Mouse (Mus musculus): ENCODE measurements around the gene Vcl. TPM values are rescaled to one million over a fixed set of nuclear protein-coding genes. Genes with fewer than 3 reads are reported as not detected.
A peak's percentile ranks its signal among the peaks of the same experiment; 100 is the strongest.

Vcl gene
- total RNA-seq, 2 experiments from 2014 or later: 24.0 to 24.7 TPM

DNA sequence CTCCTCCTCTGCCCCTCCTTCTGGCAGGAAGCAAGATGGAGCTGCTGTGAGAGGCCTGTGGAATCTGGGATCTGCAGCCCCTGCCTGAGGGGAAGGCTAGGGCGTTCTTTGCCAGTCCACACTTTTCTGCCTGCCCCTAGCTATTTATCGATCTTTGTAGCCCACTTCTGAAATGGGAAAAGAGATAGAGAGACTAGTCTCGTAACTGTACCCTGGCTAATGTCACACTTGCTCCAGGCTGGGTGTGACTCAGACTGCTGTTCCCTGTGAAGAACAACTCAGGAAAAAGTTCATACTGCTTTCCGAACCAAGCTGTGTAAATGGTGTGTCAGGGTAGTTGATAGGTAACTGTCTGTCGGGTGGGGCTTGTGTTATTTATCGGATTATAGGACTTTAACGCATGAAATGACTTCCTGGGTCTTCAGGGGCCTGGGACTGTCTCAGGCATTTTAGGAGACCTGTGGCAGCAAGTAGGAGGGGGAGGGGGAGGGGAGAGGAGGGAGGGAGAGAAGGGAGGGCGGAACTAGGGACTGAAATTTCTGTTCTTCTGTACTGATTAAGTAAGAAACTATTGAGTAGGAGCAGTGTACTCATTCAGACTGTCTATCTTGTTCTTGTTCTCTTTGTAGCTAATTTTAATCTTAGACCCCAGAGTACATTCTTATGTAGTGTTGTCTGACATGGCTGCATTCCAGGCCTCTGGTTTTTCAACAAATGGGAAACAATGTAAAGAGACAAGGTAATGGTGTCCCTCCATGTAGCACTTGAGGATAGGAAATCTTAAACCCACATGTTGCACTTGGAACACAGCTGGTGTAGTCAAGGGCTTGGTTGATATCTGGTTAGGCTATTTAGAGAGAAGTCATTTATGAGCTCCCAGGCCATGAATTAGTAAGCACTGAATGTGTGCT is 1.5 kb downstream of the Vcl start:
- intact Hi-C loops (cut with DNase I): no loop called here
- peak in 1 of 2 experiments; percentile 8 for DNase-seq (ENCODE audit: low spot score in 2 of 2)

DNA sequence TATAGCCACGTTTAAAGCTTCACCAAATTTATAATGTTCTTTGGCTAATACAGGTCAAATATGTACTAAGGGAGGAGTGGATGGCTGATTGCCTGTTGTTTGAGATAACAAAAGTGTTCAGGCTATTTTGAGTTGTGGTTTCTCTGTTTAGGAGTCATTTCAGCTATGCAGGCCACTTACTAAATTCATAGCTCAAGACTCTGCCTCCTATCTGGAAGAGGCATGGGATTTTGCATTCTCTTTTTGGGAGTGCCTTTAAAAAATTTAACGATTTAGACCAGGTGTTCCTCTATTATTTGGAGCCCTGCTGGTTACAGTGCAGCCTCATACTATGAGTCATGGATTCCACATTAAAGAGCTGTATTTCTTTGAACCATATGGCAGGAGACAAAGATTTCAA is 9.2 kb downstream of the Vcl start:
- intact Hi-C loops (cut with DNase I): no loop called here
- DNase-seq (ENCODE audit: low spot score in 2 of 2): peak in 1 of 2 experiments; percentile 26

DNA sequence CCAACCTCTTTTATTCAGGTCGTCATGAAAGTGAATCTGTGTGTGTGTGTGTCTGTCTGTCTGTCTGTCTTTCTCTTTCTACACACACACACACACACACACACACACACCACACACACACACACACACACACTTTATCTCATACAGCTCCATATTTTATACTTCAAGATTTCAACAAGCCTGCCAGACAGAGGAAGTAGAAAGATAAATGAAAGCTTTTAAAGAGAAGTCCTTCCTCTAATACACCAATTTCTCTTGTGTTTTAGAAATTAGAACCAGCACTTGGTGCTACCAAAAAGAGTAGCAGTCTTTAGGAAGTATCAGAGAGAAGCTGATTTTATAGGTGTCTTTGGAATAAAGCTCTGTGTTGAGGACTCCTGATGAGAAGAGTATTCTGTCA is 9.7 kb downstream of the Vcl start:
- intact Hi-C loops (cut with DNase I): no loop called here
- DNase-seq (ENCODE audit: low spot score in 2 of 2): no peak

DNA sequence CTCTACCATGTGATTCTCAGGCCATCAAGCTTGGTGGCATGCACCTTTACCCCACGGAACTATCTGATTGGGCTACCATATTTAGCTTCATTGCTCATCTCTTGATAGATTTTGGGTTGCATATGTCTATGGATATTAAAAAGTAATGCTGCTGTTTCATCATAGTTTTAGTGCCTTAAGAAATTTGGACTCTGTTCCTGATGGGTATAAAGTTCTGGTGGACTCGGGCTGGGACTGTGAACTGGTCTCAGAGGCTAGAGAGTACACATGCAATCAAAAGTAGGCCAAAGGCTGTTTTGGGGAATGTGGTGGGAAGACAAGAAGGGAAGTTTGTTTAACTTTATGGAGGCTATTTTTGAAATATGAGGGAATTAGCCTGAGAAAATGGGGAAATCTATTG is 16.1 kb downstream of the Vcl start:
- DNase-seq (ENCODE audit: low spot score in 2 of 2): no peak
- intact Hi-C loops (cut with DNase I): no loop called here

DNA sequence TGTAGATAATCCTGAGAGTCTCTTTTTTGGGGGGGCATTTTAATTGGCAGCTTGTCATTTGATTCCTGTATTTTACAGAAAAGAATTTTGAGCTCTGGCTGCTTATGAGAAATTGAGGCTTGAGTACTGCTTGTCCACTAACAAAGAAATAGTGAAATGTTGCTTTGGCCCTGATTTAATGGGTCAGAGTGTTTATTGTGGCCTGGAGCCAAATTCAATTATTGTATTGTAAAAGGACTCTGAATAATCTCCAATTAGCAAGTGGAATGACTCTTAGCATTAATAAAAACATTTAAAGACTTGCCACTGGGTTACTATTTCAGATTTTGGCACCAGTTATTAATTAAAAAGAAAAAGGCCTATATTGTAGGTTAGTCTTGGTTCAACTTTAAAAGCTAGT is 26.8 kb downstream of the Vcl start:
- intact Hi-C loops (cut with DNase I): no loop called here

DNA sequence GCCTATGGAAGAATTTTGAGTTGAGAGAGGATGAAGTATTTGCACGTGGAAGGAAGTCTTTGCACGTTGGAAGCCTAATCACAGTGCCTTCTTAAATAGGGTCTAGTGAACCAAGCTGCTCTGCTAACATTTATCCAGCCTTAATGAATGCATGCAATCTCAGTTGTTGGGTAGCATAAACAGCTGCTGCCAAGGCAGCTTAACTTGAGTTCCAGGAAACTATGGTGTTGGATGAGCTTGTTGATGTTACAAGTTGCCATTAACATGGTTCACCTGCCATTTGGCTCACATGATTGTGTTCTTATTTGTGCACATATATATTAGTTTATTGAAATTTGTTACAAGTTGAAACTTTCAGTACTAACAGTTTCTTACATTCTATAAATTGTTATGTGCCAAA is 29.8 kb downstream of the Vcl start:
- no peak for DNase-seq (ENCODE audit: low spot score in 2 of 2)
- intact Hi-C loops (cut with DNase I): no loop called here

More for the DNA sequence above, 26.8 kb downstream of the Vcl start:
- peak in 1 of 2 experiments; percentile 5 for DNase-seq (ENCODE audit: low spot score in 2 of 2)

DNA sequence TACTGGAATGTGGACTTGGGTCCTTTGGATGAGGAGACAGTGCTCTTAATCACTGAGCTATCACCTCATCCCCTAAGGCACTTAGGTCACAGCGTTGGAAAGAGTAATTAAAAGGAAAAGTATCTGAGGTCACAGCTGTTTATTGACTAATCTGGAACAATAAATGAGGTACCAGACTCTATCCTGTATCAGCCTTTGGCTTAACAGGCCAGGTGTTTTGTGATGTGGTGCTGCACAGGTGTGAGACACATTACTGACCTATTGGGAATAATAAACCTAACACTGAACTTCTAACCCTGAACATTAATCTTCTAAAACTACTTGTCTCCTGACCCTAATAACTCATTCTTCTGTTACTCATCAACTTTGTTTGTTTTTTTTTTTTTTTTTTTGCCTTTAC is 33.3 kb downstream of the Vcl start:
- intact Hi-C loops (cut with DNase I): no loop called here
- DNase-seq (ENCODE audit: low spot score in 2 of 2): no peak

DNA sequence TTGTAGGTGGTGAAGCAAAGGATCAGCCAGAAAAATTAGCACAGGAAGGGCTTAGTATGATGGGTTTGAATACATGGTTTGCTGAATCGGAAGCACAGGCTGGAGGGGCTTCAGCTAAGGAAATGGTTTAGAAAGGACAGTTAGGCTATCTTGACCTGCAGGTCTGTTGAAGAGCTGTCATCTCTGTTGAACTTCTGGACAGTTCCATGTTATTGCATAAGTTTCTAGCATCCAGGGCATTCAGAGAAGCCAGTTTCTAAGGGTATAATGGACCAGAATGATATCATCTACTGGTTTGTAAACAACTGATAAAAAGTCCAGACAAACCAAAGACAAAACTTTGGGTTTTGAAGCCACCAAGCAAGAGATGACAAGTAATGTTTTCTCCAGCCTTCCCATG is 33.7 kb downstream of the Vcl start:
- intact Hi-C loops (cut with DNase I): no loop called here
- DNase-seq (ENCODE audit: low spot score in 2 of 2): no peak

DNA sequence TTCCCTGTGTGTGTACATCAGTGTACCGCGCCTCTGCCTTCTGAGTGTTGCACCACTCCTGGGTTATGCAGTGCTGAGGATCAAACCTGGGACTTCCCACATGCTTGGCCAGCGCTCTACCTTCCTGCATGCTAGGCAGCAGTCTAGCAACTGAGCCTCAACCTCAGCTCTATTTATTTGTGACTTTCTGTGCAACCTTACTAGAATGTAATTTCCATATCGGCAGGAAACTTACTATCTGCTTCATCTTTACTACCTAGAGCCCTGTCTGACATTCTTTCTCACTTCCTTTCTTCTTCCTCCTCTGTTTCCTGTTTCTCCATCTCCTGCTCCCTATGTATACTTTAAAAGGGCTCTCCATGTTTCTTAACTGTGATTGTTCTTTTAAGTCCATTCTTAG is 34.7 kb downstream of the Vcl start:
- DNase-seq (ENCODE audit: low spot score in 2 of 2): no peak
- intact Hi-C loops (cut with DNase I): no loop called here

DNA sequence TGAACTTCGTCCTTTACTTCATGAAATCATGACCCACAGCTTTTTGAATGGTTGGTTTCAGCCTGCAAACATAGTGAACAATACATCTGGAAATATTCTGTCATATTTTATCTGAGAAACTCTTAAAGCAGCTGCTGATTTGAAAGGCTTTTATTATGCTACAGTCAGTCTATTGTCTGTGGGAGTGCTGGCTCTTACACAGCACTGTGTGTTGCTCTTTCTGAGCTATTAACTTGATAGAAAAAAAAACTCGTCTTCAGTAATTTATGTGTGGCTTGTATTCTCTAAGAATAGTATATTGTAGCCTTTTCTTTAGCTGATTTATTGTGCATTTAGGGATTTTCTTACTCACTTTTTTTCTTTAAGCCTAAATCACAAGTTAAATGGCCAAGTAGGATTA is 35.1 kb downstream of the Vcl start:
- intact Hi-C loops (cut with DNase I): no loop called here
- DNase-seq (ENCODE audit: low spot score in 2 of 2): no peak

DNA sequence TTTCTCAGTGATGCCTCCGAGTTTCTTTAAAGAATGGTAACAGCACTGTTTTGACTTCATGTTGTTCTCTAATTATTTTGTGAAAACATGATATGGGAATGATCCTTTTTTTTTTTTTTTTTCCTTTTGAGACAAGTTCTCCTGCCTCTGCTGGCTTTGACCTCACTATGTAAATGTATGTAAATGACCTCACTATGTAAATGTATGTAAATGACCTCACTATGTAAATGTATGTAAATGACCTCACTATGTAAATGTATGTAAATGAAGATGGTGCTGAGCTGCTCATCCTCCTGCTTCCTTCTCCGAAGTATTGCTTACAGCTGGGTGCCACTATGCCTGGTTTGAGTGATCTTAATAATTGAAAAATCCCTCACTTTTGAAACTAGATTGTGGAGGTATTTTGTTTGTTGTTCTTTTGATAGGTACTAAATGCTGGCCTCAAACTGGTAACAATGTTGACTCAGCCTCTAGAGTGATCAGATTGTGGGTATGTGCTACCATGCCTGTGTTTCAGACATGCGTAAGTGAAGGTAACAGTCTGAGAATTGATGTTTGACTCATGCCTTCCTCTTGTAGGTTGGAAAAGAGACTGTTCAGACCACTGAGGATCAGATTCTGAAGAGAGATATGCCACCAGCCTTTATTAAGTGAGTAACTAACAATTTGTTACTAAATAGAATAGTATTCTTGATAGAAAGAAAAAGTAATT is 37.9 kb downstream of the Vcl start:
- intact Hi-C loops (cut with DNase I): no loop called here
- peak in 1 of 2 experiments; percentile 13 for DNase-seq (ENCODE audit: low spot score in 2 of 2)

DNA sequence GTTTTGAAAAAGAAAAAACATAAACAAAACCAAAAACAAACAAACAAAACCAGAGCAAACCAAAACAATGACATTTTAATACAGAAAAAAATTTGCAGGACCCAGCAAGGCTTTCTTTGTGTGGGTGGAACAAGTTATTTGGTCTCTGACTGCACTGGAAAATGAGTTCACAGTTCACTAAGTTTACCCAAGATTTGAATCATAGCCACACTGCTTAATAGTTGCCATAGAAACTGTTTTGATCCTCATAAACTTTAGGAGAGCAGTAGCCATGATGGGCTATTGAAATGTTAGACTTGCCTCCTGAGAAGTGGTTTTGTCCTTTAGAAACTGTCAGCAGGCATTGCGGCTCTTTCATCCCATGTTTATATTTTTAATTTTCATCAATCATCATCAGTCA is 39.9 kb downstream of the Vcl start:
- DNase-seq (ENCODE audit: low spot score in 2 of 2): no peak
- intact Hi-C loops (cut with DNase I): no loop called here

DNA sequence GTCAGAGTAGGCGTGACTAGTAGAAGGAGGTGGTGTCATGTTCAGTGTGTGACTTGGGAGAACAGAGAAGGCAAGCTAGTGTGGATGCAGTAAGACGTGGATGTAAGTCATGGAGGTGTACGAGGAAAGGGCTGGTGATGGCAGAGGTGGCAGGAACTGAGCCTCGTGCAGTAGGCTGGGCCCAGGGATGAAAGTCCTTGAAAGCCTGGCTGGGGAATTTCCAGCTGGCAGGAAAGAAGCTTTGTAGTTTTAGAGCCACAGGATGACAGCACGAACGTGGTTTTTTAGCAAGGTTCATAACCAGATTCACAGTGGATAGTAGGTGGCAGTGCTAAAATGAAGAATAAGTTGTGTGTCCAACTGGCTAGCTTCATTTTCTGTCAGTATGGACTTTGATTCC is 41.2 kb downstream of the Vcl start:
- intact Hi-C loops (cut with DNase I): no loop called here
- DNase-seq (ENCODE audit: low spot score in 2 of 2): peak in 1 of 2 experiments; percentile 27

DNA sequence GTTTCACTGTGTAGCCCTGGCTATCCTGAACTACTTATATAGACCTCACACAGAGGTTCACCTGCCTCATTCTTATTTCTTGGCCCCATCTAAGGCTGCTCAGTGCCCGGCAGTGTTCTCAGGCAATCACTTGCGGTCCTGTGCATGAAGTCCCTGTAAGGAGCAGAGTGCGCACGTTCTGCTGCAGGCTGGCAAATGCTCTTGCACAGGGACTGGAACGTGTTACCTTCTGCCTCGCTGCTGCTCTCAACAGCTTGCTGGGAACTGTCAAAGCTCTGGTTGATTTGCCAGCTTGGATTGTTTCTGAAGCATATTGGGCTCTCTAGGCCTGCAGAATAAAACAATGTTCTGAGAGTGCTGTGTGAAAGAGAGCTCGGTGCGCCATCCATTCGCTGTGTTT is 41.7 kb downstream of the Vcl start:
- DNase-seq (ENCODE audit: low spot score in 2 of 2): peak; percentile 38 to 46
- intact Hi-C loops (cut with DNase I): no loop called here

DNA sequence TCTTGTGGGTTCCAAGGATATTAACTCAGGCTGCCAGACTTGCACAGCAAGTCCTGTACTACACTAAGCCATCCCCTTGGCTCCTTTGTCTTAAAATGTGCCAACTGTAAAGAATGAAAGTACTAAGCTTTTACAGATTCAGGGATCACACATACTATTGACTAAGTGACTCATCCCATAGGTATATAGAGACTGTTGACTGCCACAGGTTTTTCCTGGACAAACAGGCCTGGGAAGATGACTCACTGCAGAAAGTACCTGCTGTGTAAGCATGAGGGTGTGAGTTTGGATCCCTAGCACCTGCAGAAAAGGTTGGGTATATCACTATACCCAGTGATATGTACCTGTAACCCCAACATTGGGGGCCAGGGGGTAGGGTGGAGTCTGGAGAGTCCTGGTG is 44.6 kb downstream of the Vcl start:
- intact Hi-C loops (cut with DNase I): no loop called here
- no peak for DNase-seq (ENCODE audit: low spot score in 2 of 2)

DNA sequence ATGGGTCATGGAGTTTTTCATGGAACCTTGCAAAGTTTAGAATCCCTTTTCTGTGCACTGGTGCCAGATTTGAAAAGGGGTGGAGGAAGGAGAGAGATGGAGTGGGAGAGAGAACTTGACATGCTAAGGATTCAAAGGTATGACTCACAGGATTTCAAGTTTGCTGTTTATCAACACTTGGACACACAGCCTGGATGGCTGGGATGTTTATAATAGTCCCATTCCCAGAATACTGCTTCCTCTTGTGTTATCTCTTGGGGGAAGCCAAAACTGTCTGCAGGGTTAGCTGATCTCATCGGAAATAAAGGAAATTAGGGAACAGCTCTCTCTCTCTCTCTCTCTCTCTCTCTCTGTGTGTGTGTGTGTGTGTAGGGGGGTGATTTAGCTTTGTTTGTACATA is 47.5 kb downstream of the Vcl start:
- intact Hi-C loops (cut with DNase I): no loop called here
- DNase-seq (ENCODE audit: low spot score in 2 of 2): no peak

DNA sequence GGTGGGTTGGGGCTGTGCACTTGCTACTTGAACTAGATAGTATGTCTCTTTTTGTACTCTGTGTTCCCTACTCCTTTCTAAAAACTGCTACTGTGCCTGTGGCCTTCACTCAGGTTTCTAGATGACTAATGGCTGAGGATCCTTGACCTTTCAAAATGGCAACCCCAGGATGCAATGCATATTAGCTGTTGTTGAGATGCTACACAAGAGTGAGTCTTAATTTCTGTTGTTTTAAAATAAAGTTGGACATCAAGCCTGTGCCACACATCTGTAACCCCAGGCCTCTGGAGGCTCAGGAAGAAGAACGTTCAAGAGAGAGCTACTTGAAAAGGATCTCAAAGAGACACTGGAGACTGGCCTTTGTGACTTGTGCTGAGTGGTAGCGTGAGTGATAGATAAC is 48.5 kb downstream of the Vcl start:
- intact Hi-C loops (cut with DNase I): no loop called here
- no peak for DNase-seq (ENCODE audit: low spot score in 2 of 2)

DNA sequence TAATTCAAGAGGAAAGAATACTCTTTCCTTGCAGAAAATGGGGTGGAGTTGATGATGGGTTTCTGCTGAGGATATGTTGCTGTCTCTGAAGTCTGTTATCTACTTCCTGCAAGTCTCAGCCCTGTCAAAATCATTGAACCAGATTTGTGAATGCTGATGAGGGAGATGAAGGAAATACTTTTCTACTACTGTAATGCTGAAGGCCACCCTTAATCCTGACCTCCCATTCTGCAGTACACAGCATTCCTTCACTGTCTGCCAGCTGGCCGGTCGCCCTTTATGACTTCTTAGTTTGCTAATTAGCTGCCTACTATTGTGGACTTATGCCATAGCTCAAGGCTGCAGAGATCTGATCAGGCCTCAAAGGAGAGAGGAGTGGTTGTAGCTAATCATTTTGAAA is 54.6 kb downstream of the Vcl start:
- DNase-seq (ENCODE audit: low spot score in 2 of 2): peak in 1 of 2 experiments; percentile 31

DNA sequence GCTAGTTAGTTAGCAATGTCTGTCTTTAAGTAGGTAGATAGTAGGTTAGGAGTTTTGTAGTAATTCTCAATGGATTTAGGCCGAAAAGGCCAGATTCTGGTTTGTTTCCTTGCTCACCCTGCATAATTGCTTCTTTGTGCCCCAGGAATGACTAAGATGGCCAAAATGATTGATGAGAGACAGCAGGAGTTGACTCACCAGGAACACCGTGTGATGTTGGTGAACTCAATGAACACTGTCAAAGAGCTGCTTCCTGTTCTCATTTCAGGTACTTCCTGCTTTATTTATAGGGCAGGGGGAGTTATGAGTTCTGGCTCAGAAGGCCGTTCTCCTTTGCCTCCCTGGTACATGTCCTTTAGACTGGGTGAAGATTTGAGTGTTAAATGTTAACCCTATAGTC is 56.3 kb downstream of the Vcl start:
- intact Hi-C loops (cut with DNase I): no loop called here
- no peak for DNase-seq (ENCODE audit: low spot score in 2 of 2)

More for the DNA sequence above, 54.6 kb downstream of the Vcl start:
- intact Hi-C loops (cut with DNase I): no loop called here

DNA sequence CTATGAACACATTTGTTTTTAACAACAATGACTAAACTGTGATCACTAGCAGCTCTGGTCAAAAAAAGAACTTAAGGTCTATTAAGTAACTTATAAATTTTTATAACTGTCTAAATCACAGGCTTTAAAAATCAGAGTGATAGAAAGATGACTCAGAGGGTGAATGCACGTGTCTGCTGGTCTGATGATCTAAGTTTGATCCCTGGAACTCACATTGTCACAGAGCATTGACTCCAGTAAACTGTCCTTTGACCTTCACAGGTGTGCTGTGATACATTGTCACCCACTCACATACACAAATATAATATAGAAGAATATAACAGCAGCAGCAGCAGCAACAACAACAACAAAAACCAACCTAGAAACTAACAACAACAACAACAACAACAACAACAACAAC is 62.3 kb downstream of the Vcl start:
- no peak for DNase-seq (ENCODE audit: low spot score in 2 of 2)
- intact Hi-C loops (cut with DNase I): loop anchor here (5.0 kb wide), 3 partner anchors 64 to 184 kb away; partner anchors contain the start of gene Vcl

Measured in left cerebral cortex, postnatal 25 days (tissue).